Mouse (Mus musculus) cerebellum, postnatal 10 days (tissue): Measurements from ENCODE around the gene Rell1.

Experiments
- DNase-seq, 2 experiments: peaks; one replicate each; pipeline ENCODE4 v3.0.0; 2021; ENCODE audit warnings: mixed read lengths in 2 of 2

Rell1 gene

DNA sequence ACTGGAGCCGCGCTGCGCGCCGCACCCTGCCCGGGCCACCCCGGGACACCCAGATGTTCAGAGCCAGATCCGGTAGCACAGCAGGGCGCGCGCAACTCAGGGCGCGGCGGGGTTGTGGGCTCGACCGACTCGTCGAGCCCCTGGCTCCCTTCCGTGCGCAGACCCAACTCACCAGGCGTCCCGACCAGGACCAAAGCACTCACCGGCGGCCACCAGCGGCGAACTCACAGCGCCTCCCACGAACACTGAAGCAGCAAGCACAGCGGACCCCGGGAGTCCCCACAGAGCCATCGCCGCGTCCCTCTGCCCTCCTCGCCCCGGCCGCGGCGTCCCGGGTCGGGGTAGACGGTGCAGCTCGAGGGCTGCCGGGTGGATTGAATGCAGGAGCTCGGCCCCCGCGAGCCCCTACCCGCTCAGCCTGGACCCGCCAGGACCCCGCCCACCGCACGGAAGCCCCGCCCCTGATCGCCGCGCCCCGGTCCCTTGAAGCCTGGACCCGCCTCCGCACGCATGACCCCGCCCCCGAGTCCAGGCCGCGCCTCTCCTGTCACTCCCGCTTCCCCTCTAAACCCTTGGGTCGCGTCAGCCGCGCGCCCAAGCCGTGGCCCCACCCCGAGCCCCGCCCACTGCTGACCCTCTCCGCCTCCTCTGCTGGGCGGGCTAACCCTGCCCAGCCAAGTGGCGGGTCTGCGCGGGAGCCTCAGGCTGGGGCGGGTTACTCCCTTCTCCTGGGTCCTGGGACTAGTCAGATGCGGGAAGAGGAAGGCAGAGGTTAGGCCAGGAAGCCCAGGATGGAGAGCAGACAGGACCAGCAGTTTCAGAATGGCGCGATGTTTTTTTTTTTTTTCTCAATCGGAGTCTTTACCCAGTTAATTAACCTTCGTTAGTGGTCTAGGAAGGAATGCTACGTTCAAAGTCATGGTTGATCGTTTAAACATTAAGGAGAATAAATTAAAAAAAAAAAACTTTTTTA is at the start of gene Rell1:
Gene Rell1, minus strand, starts transcription at position 455 of the 973 bp plus-strand sequence.
- peak; percentile 100 for DNase-seq

DNA sequence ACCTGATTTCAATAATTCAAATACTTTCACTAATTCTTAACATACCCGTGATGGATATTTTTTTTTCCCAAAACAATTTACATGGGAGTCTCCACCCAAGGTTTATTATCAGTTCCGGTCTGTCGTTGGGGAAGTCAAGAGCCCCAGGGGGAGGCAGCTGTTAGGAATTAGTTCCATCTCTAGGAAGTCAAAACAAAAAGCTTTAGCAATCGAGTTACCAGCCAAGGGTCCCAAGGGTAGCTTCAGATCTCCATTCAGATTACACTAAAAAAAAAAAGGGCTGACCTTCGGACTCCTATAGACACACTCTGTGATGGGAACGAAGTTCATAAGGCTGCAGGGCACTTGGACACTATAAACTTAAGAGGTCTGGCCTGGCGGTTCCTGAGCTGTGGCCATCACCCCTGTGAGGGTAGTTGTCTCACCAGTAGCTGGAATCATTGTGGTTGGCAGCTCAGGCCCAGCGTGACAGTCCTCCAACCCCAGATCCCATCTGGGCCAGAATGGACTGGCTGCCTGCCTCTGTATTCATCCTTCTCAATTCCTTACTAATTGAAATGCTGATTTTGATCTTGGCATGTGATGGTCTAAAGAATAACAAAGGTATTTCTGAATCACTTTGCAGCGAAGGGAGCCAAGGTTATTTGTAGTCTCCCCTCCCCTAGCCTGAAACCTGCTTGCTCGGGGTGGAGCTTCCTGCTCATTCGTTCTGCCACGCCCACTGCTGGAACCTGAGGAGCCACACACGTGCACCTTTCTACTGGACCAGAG is 44.1 kb upstream of the Rell1 start:
- DNase-seq = peak; percentile 50 to 66

GRCm38 (mm10) chr5:64006548-64006947 is 37.9 kb upstream of the Rell1 start:
- no peak for DNase-seq

- DNase-seq = no peak
These were observed 34.6 kb upstream of the Rell1 start for GRCm38 (mm10) chr5:64003302-64003701.

DNA sequence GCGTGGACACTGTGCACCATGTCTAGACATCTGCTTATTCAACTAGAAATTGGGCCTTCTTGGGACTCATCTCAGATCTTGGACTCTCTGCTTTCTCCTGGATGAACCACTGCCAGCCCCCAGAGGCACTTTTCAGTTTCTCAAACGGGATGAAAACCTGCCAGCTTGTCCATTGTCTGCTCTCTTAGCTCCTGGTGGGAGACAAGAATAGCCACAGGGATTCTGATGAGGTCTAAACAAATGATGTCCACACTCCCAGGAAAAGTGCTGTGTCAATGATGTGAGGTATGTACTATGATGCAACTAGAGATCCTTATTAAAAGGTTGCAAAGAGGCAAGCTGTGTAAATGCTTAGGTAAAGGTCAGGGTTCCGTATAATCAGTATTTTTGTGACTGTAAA is 25.2 kb upstream of the Rell1 start:
- DNase-seq = peak in 1 of 2 experiments; percentile 14

GRCm38 (mm10) chr5:63990675-63991074 is 22.0 kb upstream of the Rell1 start:
- no peak for DNase-seq

DNA sequence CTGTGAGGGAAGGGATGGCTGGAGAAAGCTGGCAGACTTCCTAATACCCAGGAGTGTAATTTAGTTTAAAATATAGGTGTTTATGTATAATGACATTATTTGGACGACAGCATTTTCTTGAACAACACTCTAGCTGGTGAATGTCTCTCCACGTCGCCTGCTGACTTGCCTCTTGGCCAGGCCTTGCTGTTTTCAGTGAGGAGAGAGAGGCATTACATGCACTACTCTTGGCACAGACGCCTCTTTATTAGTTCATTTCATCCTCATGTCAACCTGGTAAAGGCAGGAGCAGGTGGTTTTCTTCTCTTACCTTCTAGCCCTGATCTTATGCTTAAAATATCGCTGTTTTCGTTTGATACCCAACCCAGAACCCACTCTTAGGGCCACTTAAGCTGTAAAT is 17.6 kb upstream of the Rell1 start:
- DNase-seq = peak; percentile 22 to 51

- peak; percentile 69 to 70 for DNase-seq
These were observed 13.6 kb upstream of the Rell1 start for GRCm38 (mm10) chr5:63982296-63982695.

DNA sequence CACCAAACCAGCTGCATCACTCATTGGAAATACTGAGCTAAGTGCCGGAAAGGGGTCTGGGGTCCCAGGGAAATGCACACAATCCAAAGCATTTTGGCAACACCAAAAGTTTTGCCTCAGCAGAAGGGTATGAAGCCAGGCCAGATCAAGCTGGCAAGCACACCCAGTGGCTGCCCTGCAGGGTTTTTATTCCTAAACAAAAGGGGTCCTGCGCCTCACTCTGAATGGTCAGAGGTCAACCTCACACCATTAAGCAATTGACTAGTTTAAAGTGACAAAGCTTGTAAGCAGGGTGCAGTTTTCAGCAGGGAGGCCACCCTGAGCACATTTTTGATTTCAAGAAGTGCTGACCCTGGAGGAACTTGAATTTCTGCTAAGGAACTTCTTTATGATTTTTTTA is 2.3 kb upstream of the Rell1 start:
- no peak for DNase-seq

DNA sequence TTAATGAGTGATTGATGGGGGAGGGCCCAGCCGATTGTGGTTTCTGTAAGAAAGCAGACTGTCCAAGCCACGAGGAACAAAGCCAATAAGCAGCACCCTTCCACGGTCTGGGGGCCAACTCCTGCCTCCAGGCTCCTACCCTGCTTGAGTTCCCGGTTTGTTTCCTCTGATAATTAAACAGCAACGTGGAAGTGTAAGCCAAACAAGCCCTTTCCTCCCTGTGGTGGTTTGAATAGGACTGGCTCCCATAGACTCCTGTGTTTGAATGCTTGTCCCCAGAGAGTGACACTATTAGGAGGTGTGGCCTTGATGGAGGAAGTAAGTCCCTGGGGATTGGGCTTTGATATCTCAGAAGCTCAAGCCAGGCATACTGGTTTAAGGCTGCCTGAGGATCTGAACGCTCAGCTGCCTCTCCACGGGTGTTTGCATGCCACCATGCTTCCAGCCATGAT is 1.6 kb upstream of the Rell1 start:
- no peak for DNase-seq

- no peak for DNase-seq
These were observed 897 bp upstream of the Rell1 start for GRCm38 (mm10) chr5:63969476-63970112.

DNA sequence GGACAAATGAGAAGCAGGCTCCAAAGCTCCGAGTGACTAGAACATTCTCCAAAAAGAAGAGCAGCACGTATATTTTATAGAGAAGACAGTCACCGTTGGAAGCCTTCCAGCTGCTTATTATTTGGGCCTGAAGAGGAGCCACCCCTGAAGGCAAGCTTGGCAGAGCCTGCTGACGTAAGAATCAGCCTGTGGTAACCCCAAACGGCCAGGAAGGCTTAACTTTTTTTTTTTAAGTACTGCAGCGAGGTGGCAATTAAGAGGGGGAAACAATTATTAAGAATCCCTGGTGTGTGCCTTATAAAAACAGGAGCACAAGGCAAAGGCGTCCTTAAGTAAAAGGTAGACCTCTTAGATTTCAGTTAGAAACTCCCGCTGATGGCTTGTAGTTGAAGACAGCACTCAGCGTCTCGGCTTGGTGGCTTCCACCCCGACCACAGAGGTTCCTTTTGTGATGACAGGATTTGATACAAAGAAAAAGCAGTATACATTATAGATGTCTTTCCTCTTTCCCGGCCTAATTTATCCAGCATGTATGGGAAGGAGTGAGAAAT is 1.0 kb downstream of the Rell1 start:
- peak; percentile 42 to 48 for DNase-seq

GRCm38 (mm10) chr5:63966379-63966778 is 2.3 kb downstream of the Rell1 start:
- DNase-seq = no peak

GRCm38 (mm10) chr5:63965946-63966345 is 2.8 kb downstream of the Rell1 start:
- DNase-seq = peak; percentile 41

GRCm38 (mm10) chr5:63964576-63964975 is 4.1 kb downstream of the Rell1 start:
- no peak for DNase-seq

DNA sequence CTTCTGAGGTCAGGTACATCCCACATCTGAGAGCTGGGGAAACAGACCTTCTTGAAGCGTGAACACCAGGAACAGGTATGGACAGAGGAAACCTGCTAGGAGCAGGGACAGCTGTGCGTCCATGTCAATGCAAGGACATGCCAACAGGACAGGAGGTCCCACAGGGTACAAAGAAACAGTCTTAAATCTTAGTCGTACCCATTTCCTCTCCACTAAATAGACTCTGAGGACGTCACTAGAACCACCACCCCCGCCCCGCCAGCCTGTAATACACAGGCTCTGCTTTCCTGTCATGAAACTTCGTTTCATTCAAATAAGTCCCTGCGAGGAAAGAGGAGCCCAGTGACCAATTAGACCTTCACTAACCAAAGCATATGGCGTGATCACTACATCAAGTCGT is 7.0 kb downstream of the Rell1 start:
- DNase-seq = no peak

- no peak for DNase-seq
These were observed 8.1 kb downstream of the Rell1 start for GRCm38 (mm10) chr5:63960565-63960964.

GRCm38 (mm10) chr5:63958963-63959708 is 9.6 kb downstream of the Rell1 start:
- no peak for DNase-seq

DNA sequence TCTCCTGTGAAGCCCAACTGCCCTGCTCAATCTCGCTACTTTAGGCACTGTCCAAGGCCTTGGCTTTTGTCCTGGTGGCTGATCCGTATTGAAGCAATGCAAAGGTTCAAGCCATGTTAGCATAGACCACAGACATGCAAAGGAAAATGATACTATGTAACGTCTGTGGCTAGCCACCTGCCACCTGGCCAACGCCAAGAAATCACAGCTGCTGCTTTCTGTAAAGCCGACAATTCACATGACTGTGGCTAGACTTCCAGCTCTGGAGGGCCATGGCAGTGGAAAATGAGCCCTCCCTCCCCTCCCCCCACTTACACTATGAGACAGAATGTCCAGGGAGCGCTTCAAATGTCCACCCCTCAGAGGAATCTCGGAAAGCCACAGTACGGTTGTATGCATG is 11.1 kb downstream of the Rell1 start:
- DNase-seq = peak; percentile 83 to 89

DNA sequence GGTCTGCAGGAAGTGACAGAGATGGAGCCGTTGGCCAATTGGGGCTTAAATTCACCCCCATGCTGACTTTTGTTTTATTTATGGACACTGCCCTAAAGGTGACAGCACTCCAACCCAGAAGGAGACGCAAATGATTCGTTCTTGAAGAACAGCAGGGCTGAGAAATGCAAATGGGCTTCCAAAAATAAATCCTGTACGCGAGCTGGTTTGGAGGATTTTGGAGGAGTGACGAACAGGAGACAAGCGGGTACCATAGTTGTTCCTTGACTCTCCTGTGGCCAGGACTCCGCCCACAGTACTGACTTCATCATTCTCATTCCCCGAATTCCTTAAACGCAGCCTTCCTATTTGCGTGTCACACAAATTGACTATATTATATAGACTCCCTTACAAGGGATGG is 12.3 kb downstream of the Rell1 start:
- DNase-seq = peak in 1 of 2 experiments; percentile 23

DNA sequence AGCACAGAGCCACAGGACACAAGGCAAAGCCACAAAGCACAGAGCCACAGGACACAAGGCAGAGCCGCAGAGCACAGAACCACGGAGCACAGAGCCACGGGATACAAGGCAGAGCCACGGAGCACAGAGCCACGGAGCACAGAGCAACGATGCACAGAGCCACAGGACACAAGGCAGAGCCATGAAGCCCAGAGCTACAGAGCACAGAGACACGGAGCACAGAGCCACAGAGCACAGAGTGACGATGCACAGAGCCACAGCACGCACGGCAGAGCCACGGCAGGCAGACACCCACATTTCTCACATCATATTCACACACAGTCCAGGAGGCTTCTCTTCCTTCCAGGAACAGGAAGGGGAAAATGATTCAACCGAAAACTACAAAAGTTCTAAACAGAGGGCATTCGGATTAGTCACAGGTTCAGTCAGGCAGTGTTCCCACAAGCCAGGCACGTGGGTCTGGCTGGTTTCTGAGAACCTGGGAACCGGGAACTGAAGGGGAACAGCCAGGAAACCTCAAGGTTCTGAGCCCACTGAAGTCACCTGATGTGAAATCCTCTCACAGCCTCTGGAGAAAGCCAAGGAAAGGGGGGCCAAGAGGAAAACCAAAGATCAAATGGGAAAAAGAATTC is 15.2 kb downstream of the Rell1 start:
- no peak for DNase-seq

DNA sequence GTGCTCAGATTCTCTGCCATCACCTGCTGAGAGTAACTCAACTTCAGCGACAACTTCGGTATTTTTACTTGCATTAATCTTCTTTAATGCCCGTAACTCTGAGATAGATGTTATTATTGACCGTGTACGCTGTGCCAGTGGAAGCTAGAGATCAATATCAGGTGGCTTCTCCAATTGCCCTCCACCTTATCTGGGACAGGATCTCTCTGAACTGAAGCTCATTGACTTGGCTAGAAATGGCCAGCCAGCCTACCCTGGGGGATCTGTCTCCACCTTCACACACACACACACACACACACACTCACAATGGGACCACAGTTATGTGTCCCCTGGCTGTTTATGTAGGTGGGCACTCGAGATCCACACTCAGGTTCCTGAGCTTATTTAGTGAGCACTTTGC is 16.7 kb downstream of the Rell1 start:
- no peak for DNase-seq
